Mouse (Mus musculus): ENCODE results near the gene Defb26.

Gene Defb26

DNA sequence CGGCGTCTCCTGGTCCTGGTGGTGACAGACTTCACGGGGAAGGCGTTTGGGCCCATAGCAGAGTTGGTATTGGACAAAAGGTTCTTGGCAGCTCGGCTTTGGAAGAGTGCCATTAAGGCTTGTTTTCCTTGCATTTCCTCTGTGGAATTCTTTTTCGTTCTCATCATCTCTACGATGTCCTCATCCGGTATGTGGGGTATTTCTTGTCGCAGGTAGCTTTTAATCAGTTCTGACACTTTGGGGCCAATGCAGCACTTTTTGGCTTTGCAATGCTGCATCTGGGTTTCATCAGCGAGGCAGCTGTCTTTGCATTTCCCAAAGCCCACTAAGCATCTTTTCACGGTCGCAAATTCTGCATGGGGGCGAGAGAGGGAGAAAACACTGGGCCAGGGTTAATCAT is 52.3 kb downstream of the Defb26 start:
- DNase-seq: no peak

Data from lung, postnatal 10 days (tissue).